Mouse (Mus musculus): ENCODE measurements around the gene Pofut2.

Pofut2 gene

DNA sequence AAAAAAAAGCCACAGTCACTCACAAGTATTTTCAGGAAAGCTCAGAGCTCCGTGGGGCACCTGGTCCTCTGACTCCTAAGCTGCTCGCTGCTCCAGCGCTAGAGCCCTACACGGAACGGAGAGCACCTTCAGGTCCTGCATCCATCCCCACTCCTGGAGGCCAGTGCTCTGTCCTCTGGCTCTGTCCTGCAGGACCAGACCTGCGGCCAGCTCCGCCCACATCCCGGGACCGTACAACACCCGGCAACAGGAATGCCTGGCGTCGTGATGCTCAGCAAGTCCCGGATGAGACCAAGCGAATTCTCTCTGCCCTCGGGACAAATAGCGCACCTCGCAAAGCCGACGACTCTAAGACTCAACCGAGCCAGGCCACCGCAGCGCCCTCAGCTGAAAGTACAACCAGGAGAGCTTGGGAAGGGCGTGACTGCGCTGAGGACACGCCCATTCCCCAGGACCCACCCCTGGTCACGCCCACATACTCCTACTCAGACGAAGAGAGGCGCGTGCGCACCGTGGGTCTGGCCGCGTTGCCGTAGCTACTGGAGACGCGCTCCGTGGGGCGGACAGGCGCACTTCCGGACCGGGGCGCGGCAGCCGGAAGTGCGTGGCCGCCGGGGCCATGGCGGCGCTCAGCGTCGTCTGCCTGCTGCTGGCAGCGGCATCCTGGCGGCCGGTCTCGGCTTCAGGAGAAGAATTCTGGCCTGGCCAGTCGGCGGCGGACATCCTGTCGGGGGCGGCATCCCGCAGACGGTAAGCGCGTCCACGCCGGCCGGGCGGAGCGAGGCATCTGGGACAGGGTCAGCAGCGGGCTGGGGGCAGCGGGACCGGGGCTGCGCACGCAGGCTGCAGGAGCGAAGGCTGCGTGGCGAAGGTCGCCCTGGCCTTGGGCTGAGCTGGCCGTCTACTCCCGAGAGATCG is at the start of gene Pofut2:
TSS of gene Pofut2 (plus strand) at position 515 of the 918 bp plus-strand sequence.
- in situ Hi-C loops (cut with MboI, MseI) = no loop called here

DNA sequence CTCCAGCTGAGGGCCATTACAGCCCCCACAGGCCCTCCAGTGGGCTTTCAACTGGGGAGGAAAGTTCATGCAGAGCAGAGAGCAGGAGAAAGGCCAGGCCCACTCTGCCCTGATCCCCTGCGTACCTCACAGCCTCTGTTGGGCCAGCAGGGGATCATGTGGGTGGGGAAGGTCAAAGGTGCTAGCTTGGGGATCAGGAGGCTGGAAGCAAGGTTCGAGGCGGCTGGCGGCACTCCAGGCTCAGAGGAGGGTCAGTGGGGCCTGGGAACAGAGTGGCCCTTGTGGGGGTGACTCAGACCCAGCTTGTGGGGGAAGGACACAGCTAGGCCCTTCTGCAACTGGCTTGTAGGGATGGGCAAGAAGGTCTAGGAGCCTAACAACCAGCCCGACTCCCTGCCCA is 49.8 kb upstream of the Pofut2 start:
- in situ Hi-C loops (cut with MboI, MseI) = loop anchor here (5.0 kb wide), 1 partner anchor 38 kb away; no protein-coding TSS in a partner anchor

DNA sequence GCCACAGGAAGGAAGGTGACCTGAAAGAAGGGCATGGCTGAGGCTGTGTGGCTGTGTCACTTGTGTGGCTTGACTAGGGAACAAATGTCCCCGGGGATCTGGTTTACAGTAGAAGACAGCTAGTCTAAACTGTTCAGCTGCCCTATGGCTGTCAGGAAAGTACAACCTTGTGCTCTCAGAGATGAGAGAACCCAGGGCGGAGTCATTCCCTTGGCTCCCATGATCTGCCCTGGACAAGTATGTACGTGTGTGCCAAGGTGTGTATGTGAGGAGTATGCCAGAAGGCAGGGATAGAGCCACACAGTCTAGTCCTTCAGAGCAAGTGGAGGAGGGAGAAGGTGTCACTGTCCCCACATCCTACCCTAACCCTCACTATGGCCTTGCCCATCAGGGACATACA is 48.4 kb upstream of the Pofut2 start:
- in situ Hi-C loops (cut with MboI, MseI) = loop anchor here (10.0 kb wide), 1 partner anchor 1046 kb away; no protein-coding TSS in a partner anchor

DNA sequence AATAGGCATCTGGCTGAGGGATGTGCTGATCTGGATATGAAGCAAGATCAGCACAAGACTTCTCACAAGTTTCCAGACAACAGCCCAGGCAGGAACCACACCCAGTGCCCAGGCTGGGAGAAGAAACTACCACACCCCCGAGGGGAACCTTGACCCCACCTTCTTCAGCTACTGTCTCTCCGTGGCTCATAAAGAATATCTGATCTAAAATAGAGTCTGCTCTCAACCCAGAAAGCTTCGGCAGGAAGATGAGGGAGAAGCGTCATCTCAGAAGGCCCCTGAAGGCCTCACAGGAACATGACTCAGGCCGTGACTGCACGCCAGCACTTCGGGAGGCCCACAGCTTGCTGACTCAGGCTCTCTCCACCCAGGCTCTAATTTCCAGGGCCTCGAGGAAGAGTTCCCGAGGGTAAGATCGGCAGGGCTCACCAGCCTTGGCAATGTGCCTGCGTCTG is 47.9 kb upstream of the Pofut2 start:
- in situ Hi-C loops (cut with MboI, MseI) = loop anchor here (10.0 kb wide), 1 partner anchor 1046 kb away; no protein-coding TSS in a partner anchor

DNA sequence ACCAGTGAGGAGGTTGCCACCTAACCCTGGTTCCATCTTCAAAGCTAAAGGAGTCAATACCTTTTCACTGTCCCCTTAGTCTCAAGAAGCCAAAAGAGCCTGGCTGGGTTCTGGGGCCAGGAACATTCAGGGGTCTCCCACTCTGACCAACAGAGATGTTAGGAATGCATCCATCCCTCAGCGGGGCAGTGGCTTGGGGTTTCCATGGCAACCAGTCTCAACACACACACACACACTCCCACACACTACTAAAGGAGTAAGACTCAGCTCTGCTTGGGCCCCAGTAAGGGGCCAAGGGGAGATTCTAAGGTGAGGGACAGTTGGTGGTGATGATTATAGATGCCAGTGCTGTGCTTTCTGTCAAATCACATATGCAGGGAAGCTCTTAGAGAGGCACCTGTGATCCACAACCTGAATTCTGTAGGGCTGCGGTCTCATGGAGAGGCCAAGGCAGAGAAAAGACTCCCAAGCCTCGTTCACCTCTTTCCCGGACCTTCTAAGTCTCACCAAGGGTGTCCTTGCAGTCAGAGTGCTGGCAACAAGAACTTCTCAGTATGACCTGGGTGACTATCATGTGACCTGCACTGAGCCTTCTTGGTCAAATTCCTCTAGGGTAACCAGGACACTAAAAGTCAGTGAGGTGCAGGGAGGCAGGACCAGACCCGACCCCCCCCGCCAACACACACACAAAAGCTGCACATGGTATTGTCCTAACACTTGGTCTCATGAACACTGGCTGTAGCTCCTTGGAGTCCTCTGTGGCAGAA is 46.5 kb upstream of the Pofut2 start:
- in situ Hi-C loops (cut with MboI, MseI) = loop anchor here (10.0 kb wide), 1 partner anchor 1048 kb away; no protein-coding TSS in a partner anchor

GRCm38 (mm10) chr10:77213483-77213882 is 45.5 kb upstream of the Pofut2 start:
- in situ Hi-C loops (cut with MboI, MseI) = loop anchor here (10.0 kb wide), 1 partner anchor 1049 kb away; no protein-coding TSS in a partner anchor

GRCm38 (mm10) chr10:77214586-77214985 is 44.4 kb upstream of the Pofut2 start:
- in situ Hi-C loops (cut with MboI, MseI) = loop anchor here (10.0 kb wide), 1 partner anchor 1050 kb away; no protein-coding TSS in a partner anchor

GRCm38 (mm10) chr10:77215641-77216040 is 43.4 kb upstream of the Pofut2 start:
- in situ Hi-C loops (cut with MboI, MseI) = loop anchor here (10.0 kb wide), 1 partner anchor 1051 kb away; no protein-coding TSS in a partner anchor

GRCm38 (mm10) chr10:77216313-77216712 is 42.7 kb upstream of the Pofut2 start:
- in situ Hi-C loops (cut with MboI, MseI) = loop anchor here (10.0 kb wide), 1 partner anchor 1052 kb away; no protein-coding TSS in a partner anchor

GRCm38 (mm10) chr10:77217155-77217731 is 41.8 kb upstream of the Pofut2 start:
- in situ Hi-C loops (cut with MboI, MseI) = loop anchor here (10.0 kb wide), 1 partner anchor 1052 kb away; no protein-coding TSS in a partner anchor

DNA sequence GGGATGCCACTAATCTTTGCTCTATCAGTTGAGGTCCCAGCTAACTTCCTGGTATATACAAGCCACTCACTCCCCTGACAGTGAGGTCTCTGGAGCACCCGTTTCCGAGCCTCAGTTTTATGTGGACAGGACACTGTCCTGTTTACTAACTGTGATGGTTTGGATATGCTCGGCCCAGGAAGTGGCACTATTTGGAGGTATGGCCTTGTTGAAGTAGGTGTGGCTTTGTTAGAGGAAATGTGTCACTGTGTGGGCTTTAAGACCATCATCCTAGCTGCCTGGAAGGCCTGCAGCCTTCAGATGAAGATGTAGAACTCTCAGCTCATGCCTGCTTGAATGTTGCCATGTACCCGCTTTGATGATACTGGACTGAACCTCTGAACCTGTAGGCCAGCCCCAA is 41.0 kb upstream of the Pofut2 start:
- in situ Hi-C loops (cut with MboI, MseI) = loop anchor here (10.0 kb wide), 1 partner anchor 1053 kb away; no protein-coding TSS in a partner anchor

GRCm38 (mm10) chr10:77219411-77220025 is 39.5 kb upstream of the Pofut2 start:
- in situ Hi-C loops (cut with MboI, MseI) = loop anchor here (10.0 kb wide), 1 partner anchor 1055 kb away; no protein-coding TSS in a partner anchor

DNA sequence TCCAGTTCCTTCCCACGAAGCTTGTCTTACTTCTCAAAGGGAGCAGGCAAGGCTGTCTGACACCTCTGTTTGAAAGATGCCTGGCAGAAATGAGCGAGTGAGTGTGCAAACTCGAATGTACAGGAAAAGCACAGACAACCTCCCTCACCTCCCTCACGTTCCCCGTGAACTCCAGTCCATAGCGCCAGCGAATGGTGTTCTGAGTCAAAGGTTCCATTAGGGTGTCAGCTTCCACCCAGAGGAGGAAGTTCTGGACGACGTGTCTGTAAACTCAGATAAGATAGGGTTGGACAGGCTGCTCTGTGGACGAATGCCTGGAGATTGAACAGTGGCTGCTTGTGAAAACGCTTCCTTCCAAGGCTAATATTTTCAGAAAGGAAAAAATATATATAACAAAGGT is 37.9 kb upstream of the Pofut2 start:
- in situ Hi-C loops (cut with MboI, MseI) = no loop called here

DNA sequence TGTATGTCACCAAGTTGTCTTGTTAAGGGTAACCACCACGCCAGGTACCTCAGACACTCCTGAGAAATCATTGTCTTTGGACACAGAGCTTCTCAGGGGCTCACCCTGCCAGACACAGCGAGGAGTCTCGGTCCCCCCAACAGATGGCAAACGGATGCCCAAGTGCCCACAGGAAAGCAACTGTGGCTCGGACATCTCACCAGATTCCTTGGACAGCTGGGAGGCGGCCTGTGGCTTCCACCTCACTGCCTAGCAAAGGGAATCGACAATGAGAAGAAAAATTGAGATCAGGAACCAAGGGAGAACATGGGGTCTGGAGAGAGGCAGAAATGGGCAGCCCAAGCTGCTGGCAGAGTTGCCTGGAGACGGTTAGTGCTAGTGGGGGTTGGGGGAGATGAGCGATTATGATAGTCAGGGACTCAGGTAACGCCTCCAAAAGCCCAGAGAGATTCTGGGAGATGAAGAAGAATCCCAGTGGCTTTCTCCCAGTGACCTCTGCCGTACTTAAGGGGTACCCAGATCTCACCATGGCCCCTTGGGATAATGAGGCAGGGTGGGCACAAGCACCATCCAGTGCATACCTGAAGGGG is 36.0 kb upstream of the Pofut2 start:
- in situ Hi-C loops (cut with MboI, MseI) = no loop called here

DNA sequence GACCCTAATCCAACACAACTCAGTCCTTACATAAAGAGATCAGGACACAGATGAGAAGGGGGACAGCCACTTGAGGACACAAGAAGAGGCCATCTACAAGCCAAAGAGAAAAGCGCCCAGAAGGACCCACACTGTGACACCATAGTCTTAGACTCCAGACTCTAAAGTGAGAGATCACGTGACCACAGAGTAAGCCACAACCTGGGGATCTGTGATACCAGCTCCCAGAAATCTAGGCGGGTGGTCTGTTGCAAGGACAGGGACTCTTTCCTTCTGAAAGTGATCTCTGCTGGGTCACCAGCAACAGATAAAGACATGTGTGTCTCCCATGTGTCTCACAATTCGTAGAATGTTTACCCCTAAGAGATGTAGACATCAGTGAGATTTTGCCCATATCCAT is 34.6 kb upstream of the Pofut2 start:
- in situ Hi-C loops (cut with MboI, MseI) = no loop called here

- in situ Hi-C loops (cut with MboI, MseI) = no loop called here
Observed at GRCm38 (mm10) chr10:77225414-77225813, 33.6 kb upstream of the Pofut2 start.

- in situ Hi-C loops (cut with MboI, MseI) = no loop called here
Observed at GRCm38 (mm10) chr10:77225995-77226688, 32.9 kb upstream of the Pofut2 start.

GRCm38 (mm10) chr10:77226691-77227367 is 32.2 kb upstream of the Pofut2 start:
- in situ Hi-C loops (cut with MboI, MseI) = no loop called here

DNA sequence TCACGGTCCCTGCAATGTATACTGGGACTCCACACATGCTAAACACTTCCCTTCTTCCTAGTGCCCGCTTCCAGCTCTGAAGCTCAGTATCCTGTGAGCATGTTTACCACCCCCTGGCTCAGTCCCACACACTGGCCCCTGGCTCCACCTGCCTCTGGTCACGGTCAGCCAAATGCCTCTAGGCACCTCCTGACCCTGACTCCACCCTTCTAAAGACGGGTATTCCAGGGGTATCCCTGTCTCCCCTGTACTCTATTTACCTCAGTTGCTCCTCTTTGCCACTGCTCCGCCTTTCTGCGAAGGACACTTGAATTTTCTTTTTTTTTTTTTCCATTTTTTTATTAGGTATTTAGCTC is 31.7 kb upstream of the Pofut2 start:
- in situ Hi-C loops (cut with MboI, MseI) = no loop called here
